Mouse (Mus musculus): ENCODE measurements at regions not wholly inside any gene's neighbourhood (a gene's known extent, or its start where the extent isn't known, plus 50 kb on each side); places are given as distances from the start of the nearest gene placed in this dataset.

- no peak for TF ChIP-seq POU5F1 (IDR thresholded peaks at IDR 0.05; ENCODE audit: borderline replicate concordance, low read length)
- TF ChIP-seq NANOG (IDR thresholded peaks at IDR 0.05; ENCODE audit: borderline replicate concordance, low read length) = no peak
- no peak for TF ChIP-seq CTCF (conservative IDR thresholded peaks at IDR 0.05; ENCODE audit: low read length)
- H3K36me3 ChIP-seq (ENCODE audit: insufficient read depth, low read length) = no peaks in the 10 kb centered on the region
- H3K4me1 ChIP-seq (replicated peaks; ENCODE audit: low read depth, low read length) = no peaks in the 10 kb centered on the region
- H3K4me3 ChIP-seq (replicated peaks; ENCODE audit: low read length) = no peak overlapping the region
- H3K27me3 ChIP-seq (ENCODE audit: insufficient read depth, low read length) = no peaks in the 10 kb centered on the region
- H3K9me3 ChIP-seq (ENCODE audit: low read length) = no peaks in the 10 kb centered on the region
These were observed 472.5 kb upstream of the A1bg start for GRCm38 (mm10) chr15:61395296-61395826.

DNA sequence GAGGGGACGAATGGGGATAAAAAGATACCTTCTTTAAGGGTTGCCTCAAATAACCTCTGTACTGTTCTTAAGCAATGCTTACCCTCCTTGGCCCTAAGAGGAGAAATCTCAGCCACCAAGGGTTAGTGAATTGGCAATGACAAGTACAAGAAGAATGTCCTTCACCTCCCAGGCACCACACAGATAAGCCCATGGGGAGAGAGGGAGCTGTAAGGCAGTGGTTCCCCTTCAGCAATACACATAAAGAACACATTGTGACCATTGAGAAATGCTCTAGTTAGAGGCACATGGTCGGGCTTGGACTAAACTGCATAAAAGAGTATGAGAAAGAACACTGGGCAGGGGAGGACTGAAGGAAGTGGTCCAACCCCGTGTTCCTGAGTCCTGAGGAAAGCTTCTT lies 457.9 kb upstream of the A1bg start:
- Histone ChIP-seq H3K36me3 (ENCODE audit: insufficient read depth, low read length) (no peaks in the 10 kb centered on the region), H3K4me1 (replicated peaks; ENCODE audit: low read depth, low read length) (no peaks in the 10 kb centered on the region), H3K27me3 (ENCODE audit: insufficient read depth, low read length) (no peaks in the 10 kb centered on the region), H3K9me3 (ENCODE audit: low read length) (no peaks in the 10 kb centered on the region), H3K4me3 (replicated peaks; ENCODE audit: low read length) (no peak overlapping the region)
- no peak for TF ChIP-seq NANOG (IDR thresholded peaks at IDR 0.05; ENCODE audit: borderline replicate concordance, low read length)
- no peak for TF ChIP-seq POU5F1 (IDR thresholded peaks at IDR 0.05; ENCODE audit: borderline replicate concordance, low read length)
- no peak for TF ChIP-seq CTCF (conservative IDR thresholded peaks at IDR 0.05; ENCODE audit: low read length)

GRCm38 (mm10) chr15:61366276-61366675 lies 443.5 kb upstream of the A1bg start:
- H3K4me3 ChIP-seq (replicated peaks; ENCODE audit: low read length) = no peak overlapping the region
- no peaks in the 10 kb centered on the region for H3K27me3 ChIP-seq (ENCODE audit: insufficient read depth, low read length)
- H3K36me3 ChIP-seq (ENCODE audit: insufficient read depth, low read length) = no peaks in the 10 kb centered on the region
- no peaks in the 10 kb centered on the region for H3K4me1 ChIP-seq (replicated peaks; ENCODE audit: low read depth, low read length)
- H3K9me3 ChIP-seq (ENCODE audit: low read length) = no peaks in the 10 kb centered on the region
- TF ChIP-seq POU5F1 (IDR thresholded peaks at IDR 0.05; ENCODE audit: borderline replicate concordance, low read length) (no peak), NANOG (IDR thresholded peaks at IDR 0.05; ENCODE audit: borderline replicate concordance, low read length) (no peak), CTCF (conservative IDR thresholded peaks at IDR 0.05; ENCODE audit: low read length) (no peak)

DNA sequence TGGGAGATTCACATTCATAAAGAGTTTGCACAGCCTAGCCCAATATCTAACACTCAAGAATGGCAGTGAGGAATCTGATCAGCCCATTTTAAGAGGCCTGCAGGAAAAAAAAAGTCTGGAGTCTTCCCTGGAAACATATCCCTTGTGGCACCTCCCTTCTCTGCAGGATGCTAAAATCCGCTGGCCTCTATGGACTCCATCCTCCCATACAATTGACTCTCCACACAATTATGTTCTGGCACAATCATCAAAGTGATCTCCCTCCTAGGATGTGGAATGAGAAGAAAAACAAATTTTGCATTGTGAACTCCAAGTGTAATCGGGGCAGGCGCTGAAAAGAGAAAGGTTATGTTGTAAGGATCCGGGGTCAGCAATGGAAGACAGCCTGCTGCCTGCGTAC lies 442.7 kb upstream of the A1bg start:
- Histone ChIP-seq H3K36me3 (ENCODE audit: insufficient read depth, low read length) (no peaks in the 10 kb centered on the region), H3K27me3 (ENCODE audit: insufficient read depth, low read length) (no peaks in the 10 kb centered on the region), H3K4me3 (replicated peaks; ENCODE audit: low read length) (no peak overlapping the region), H3K4me1 (replicated peaks; ENCODE audit: low read depth, low read length) (no peaks in the 10 kb centered on the region), H3K9me3 (ENCODE audit: low read length) (no peaks in the 10 kb centered on the region)
- TF ChIP-seq CTCF (conservative IDR thresholded peaks at IDR 0.05; ENCODE audit: low read length) (no peak), NANOG (IDR thresholded peaks at IDR 0.05; ENCODE audit: borderline replicate concordance, low read length) (no peak), POU5F1 (IDR thresholded peaks at IDR 0.05; ENCODE audit: borderline replicate concordance, low read length) (no peak)

- TF ChIP-seq NANOG (IDR thresholded peaks at IDR 0.05; ENCODE audit: borderline replicate concordance, low read length) (no peak), POU5F1 (IDR thresholded peaks at IDR 0.05; ENCODE audit: borderline replicate concordance, low read length) (no peak), CTCF (conservative IDR thresholded peaks at IDR 0.05; ENCODE audit: low read length) (no peak)
- Histone ChIP-seq H3K36me3 (ENCODE audit: insufficient read depth, low read length) (no peaks in the 10 kb centered on the region), H3K4me1 (replicated peaks; ENCODE audit: low read depth, low read length) (no peaks in the 10 kb centered on the region), H3K4me3 (replicated peaks; ENCODE audit: low read length) (no peak overlapping the region), H3K9me3 (ENCODE audit: low read length) (no peaks in the 10 kb centered on the region), H3K27me3 (ENCODE audit: insufficient read depth, low read length) (no peaks in the 10 kb centered on the region)
These were observed 441.6 kb upstream of the A1bg start for GRCm38 (mm10) chr15:61364461-61364860.

DNA sequence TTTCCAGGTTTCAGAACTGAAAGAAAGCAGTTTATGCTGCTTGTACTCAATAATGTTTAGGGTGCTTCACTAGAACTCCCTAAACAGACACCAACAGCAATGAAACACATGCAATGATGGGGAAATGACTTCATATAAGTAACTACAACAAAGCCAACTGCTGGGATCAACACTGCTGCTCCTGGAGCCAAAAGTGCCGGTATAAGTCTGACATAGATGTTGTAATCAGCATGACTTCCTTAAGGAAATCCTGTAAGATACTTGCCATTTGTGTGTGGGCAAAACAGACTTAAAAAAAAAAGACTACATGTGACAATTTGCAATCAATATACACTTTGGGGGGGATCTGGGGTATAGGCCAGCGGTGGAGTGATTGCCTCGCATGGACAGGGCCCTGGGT lies 438.4 kb upstream of the A1bg start:
- H3K9me3 ChIP-seq (ENCODE audit: low read length) = no peaks in the 10 kb centered on the region
- no peaks in the 10 kb centered on the region for H3K4me1 ChIP-seq (replicated peaks; ENCODE audit: low read depth, low read length)

DNA sequence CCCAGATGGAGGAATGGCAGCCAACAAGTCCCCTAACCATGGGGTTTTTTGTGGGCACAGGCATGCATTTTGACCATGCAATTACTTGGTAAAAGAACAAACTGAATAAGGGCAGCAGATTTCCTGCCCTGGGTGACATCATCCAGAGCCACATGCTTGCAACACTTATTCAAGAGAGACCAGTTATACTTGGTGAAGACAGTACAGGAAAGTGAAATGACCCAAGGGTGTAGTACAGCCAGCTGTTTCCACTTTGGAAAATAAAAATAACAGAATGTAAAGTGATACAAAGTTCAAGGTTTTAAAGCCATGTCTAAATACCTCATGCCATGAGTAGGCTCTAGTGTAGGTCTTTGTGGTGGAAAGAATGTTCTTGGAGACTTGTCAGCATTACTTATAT lies 432.5 kb upstream of the A1bg start:
- no peaks in the 10 kb centered on the region for H3K27me3 ChIP-seq (ENCODE audit: insufficient read depth, low read length)
- no peak overlapping the region for H3K4me3 ChIP-seq (replicated peaks; ENCODE audit: low read length)
- TF ChIP-seq POU5F1 (IDR thresholded peaks at IDR 0.05; ENCODE audit: borderline replicate concordance, low read length) (no peak), NANOG (IDR thresholded peaks at IDR 0.05; ENCODE audit: borderline replicate concordance, low read length) (no peak), CTCF (conservative IDR thresholded peaks at IDR 0.05; ENCODE audit: low read length) (no peak)
- H3K36me3 ChIP-seq (ENCODE audit: insufficient read depth, low read length) = no peaks in the 10 kb centered on the region
- H3K9me3 ChIP-seq (ENCODE audit: low read length) = no peaks in the 10 kb centered on the region
- H3K4me1 ChIP-seq (replicated peaks; ENCODE audit: low read depth, low read length) = no peaks in the 10 kb centered on the region

More for the DNA sequence above, 438.4 kb upstream of the A1bg start:
- H3K27me3 ChIP-seq (ENCODE audit: insufficient read depth, low read length) = no peaks in the 10 kb centered on the region
- TF ChIP-seq NANOG (IDR thresholded peaks at IDR 0.05; ENCODE audit: borderline replicate concordance, low read length) (no peak), CTCF (conservative IDR thresholded peaks at IDR 0.05; ENCODE audit: low read length) (no peak), POU5F1 (IDR thresholded peaks at IDR 0.05; ENCODE audit: borderline replicate concordance, low read length) (no peak)
- H3K4me3 ChIP-seq (replicated peaks; ENCODE audit: low read length) = no peak overlapping the region
- no peaks in the 10 kb centered on the region for H3K36me3 ChIP-seq (ENCODE audit: insufficient read depth, low read length)

GRCm38 (mm10) chr15:61351729-61352342 lies 429.0 kb upstream of the A1bg start:
- TF ChIP-seq POU5F1 (IDR thresholded peaks at IDR 0.05; ENCODE audit: borderline replicate concordance, low read length) = no peak
- TF ChIP-seq NANOG (IDR thresholded peaks at IDR 0.05; ENCODE audit: borderline replicate concordance, low read length) = no peak
- no peak for TF ChIP-seq CTCF (conservative IDR thresholded peaks at IDR 0.05; ENCODE audit: low read length)
- no peaks in the 10 kb centered on the region for H3K9me3 ChIP-seq (ENCODE audit: low read length)
- no peaks in the 10 kb centered on the region for H3K4me1 ChIP-seq (replicated peaks; ENCODE audit: low read depth, low read length)
- H3K36me3 ChIP-seq (ENCODE audit: insufficient read depth, low read length) = no peaks in the 10 kb centered on the region
- no peak overlapping the region for H3K4me3 ChIP-seq (replicated peaks; ENCODE audit: low read length)
- no peaks in the 10 kb centered on the region for H3K27me3 ChIP-seq (ENCODE audit: insufficient read depth, low read length)

GRCm38 (mm10) chr15:61345101-61345500 lies 422.3 kb upstream of the A1bg start:
- no peaks in the 10 kb centered on the region for H3K9me3 ChIP-seq (ENCODE audit: low read length)
- TF ChIP-seq CTCF (conservative IDR thresholded peaks at IDR 0.05; ENCODE audit: low read length) (no peak), POU5F1 (IDR thresholded peaks at IDR 0.05; ENCODE audit: borderline replicate concordance, low read length) (no peak), NANOG (IDR thresholded peaks at IDR 0.05; ENCODE audit: borderline replicate concordance, low read length) (no peak)
- H3K4me1 ChIP-seq (replicated peaks; ENCODE audit: low read depth, low read length) = no peaks in the 10 kb centered on the region
- no peaks in the 10 kb centered on the region for H3K27me3 ChIP-seq (ENCODE audit: insufficient read depth, low read length)
- no peaks in the 10 kb centered on the region for H3K36me3 ChIP-seq (ENCODE audit: insufficient read depth, low read length)
- H3K4me3 ChIP-seq (replicated peaks; ENCODE audit: low read length) = no peak overlapping the region
